Mouse (Mus musculus) erythroid progenitor cell, adult 5-6 weeks (primary cell): Measurements from ENCODE around the gene Grin2a. TPM values are rescaled to one million over a fixed set of nuclear protein-coding genes. Genes with fewer than 3 reads are reported as not detected.

Experiments
- ATAC-seq: replicated peaks from 2 replicates; pipeline ENCODE4 v1.8.0; 2016; ENCODE audit warnings: moderate number of reproducible peaks, mild to moderate bottlenecking, moderate TSS enrichment, inconsistent platforms; ENCODE audit not compliant: poor library complexity, low FRiP score, severe bottlenecking
- total RNA-seq, 2 experiments: library from RNA; stranded (forward) in 1 of 2; stranded (reverse) in 1 of 2; fragments of 150-400 nt in 1 of 2; fragments of 186-747, 209-891 nt in 1 of 2; gene quantifications; 2 replicates each; pipeline versions ENCODE4 v1.2.3 to v1.2.4; 2015 to 2017; ENCODE audit warnings: low replicate concordance in 2 of 2

The Grin2a gene
- total RNA-seq, 2 experiments from 2014 or later = not detected

GRCm38 (mm10) chr16:9886155-9886554, 109.2 kb downstream of the Grin2a start:
- no peak for ATAC-seq

GRCm38 (mm10) chr16:9884141-9884540, 111.2 kb downstream of the Grin2a start:
- ATAC-seq = no peak

- no peak for ATAC-seq
Observed at GRCm38 (mm10) chr16:9882420-9882819, 112.9 kb downstream of the Grin2a start.

- ATAC-seq = no peak
Observed at GRCm38 (mm10) chr16:9873001-9873400, 122.4 kb downstream of the Grin2a start.

GRCm38 (mm10) chr16:9865710-9866109, 129.7 kb downstream of the Grin2a start:
- no peak for ATAC-seq

- no peak for ATAC-seq
Observed at GRCm38 (mm10) chr16:9865039-9865438, 130.3 kb downstream of the Grin2a start.

GRCm38 (mm10) chr16:9857758-9858157, 137.6 kb downstream of the Grin2a start:
- ATAC-seq = no peak

- no peak for ATAC-seq
Observed at GRCm38 (mm10) chr16:9851265-9851988, 143.9 kb downstream of the Grin2a start.

GRCm38 (mm10) chr16:9841496-9841895, 153.9 kb downstream of the Grin2a start:
- no peak for ATAC-seq

GRCm38 (mm10) chr16:9836542-9836941, 158.8 kb downstream of the Grin2a start:
- ATAC-seq = no peak

GRCm38 (mm10) chr16:9834236-9834635, 161.1 kb downstream of the Grin2a start:
- no peak for ATAC-seq

GRCm38 (mm10) chr16:9825110-9825483, 170.3 kb downstream of the Grin2a start:
- no peak for ATAC-seq

- ATAC-seq = no peak
Observed at GRCm38 (mm10) chr16:9824436-9825109, 170.8 kb downstream of the Grin2a start.

- no peak for ATAC-seq
Observed at GRCm38 (mm10) chr16:9823686-9824085, 171.7 kb downstream of the Grin2a start.

- no peak for ATAC-seq
Observed at GRCm38 (mm10) chr16:9819508-9819907, 175.9 kb downstream of the Grin2a start.

GRCm38 (mm10) chr16:9801338-9801737, 194.0 kb downstream of the Grin2a start:
- no peak for ATAC-seq

- ATAC-seq = no peak
Observed at GRCm38 (mm10) chr16:9800221-9800620, 195.1 kb downstream of the Grin2a start.

GRCm38 (mm10) chr16:9792976-9793375, 202.4 kb downstream of the Grin2a start:
- no peak for ATAC-seq

GRCm38 (mm10) chr16:9786261-9786660, 209.1 kb downstream of the Grin2a start:
- ATAC-seq = no peak

- no peak for ATAC-seq
Observed at GRCm38 (mm10) chr16:9785821-9786220, 209.5 kb downstream of the Grin2a start.

- no peak for ATAC-seq
Observed at GRCm38 (mm10) chr16:9768981-9769380, 226.4 kb downstream of the Grin2a start.
